Mouse (Mus musculus) olfactory bulb, adult 2 months (tissue): ENCODE results near the gene Coq10a.

Experiments used
- CTCF ChIP-seq: fragments of 200-500 bp; IDR thresholded peaks from 2 replicates; pipeline ENCODE4 v1.5.1; 2012; ENCODE audit warnings: low read depth, mild to moderate bottlenecking, low read length, moderate library complexity; ENCODE audit not compliant: insufficient read depth
- POLR2A ChIP-seq: fragments of 200-500 bp; IDR thresholded peaks from 2 replicates; pipeline ENCODE4 v1.6.1; 2012; ENCODE audit warnings: mild to moderate bottlenecking, low read depth, low read length, moderate library complexity; ENCODE audit not compliant: insufficient read depth

- no peak for TF ChIP-seq CTCF
- TF ChIP-seq POLR2A: no peak
Observed at GRCm38 (mm10) chr10:128343436-128343835, 25.4 kb downstream of the Coq10a start.
